Mouse (Mus musculus) kidney, adult 8-10 months (tissue): ENCODE measurements around the gene Gja5.

Source experiments
- DNase-seq, 2 experiments: peaks; one replicate each; pipeline ENCODE4 v3.0.0; 2022

The Gja5 gene

DNA sequence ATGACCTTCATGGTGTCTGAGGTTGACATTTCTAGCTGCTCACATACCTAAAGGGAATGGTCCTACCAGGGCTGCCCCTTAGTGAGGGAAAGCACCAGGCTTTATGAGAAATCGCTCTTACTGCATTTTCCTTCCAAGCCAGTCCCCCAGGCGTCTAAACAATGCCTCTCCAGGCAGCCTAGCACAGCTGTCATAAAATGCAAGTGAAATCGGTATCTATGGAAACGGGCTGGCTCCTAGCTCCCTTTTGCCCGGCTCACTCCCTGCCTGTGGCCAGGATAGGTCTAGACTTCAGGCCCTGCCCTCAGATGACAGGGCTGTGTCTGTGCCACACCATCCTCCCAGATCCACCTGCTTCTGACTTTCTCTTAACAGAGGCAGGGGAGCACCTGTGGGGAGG is 33.1 kb downstream of the Gja5 start:
- no peak for DNase-seq

DNA sequence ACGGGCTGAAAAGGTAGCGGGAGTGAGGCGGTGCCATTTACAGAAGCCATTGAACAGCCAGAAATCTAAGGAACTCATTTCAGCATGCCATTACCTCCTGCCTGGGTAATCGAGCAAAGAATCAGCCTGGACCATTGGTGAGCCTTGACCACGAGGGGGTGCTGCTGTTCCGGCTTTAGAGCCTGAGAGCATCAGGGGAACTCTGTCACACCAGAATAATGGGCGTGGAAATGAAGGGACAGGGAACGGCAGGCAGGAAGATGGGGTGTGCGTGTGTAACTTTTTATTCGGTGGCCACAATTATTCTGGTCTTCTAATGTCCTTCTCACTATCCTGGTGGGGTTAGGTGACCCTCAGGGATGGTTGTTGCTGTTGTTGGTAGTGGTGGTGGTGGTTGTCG is 34.2 kb downstream of the Gja5 start:
- peak; percentile 56 to 84 for DNase-seq

DNA sequence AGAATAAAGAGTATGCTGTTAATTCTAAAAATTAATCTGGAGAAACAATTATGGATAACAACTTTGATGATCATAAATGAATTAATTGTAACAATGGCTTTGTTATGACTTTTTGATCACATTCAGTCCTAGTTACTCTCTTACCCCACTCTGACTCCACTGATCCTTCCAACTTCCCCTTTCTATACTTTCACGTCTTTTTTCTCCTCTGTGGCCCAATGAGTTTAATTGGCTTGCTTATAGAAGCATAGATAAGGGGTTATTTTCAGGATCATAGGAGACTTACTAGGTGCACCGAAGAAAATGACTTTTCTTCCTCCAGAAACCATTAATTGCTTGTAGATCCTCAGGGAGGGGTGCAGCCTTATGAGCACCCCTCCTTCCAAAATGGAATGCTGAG is 38.2 kb downstream of the Gja5 start:
- no peak for DNase-seq

DNA sequence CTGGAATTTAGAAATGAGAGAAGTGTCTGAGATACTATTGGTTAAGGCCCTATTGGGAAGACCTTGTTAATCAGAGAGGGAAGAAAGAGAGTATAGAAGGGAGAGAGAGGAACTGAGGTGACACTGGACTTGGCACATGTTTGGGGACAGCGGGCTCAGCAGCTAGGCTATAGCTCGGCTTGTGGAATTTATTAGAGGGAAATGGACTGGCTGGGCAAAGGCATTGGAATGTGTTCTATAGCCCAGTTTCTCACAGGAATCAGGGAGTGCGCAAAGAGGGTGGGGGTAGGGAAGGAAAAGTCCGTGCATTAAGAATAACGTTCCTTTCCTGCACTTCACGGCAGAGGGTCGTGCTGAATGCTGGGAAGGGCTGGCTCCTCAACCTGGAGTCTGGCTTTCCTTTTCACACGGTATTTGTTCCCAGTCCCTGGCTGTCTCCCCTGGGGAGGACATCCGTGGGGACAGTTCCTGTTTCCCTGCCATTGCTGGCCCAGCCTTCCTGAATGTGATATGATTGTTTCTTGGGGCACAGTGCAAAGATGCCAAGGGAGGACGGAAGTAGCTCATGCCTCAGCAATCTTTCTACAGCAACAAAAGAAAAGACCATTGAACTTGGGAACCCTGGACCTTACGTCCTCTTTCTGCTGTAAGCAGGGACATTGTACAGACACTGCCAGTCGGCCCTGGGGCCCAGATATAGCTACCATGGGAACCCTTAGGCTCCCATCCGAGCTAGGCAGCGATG is 49.2 kb downstream of the Gja5 start:
- peak in 1 of 2 experiments; percentile 6 for DNase-seq

DNA sequence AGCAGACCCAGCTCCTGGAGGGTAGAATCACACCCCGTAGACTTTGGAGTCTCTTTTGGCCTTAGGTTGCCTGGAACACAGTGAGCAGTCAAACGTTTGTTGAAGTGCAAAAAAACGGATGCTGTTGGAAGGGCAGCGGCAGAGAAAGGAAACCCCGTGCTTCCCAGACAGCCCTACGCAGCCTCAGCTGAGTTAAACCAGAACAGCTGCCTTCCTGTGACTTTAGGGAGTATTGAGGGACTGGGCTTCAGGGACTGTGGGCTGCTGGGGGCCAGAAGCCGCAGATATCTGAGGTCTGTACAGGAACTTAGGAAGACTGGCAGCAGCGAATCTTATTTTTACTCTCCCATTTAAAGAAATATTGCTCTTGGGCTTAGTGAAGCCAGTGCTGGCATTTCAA is 56.1 kb downstream of the Gja5 start:
- DNase-seq: no peak

DNA sequence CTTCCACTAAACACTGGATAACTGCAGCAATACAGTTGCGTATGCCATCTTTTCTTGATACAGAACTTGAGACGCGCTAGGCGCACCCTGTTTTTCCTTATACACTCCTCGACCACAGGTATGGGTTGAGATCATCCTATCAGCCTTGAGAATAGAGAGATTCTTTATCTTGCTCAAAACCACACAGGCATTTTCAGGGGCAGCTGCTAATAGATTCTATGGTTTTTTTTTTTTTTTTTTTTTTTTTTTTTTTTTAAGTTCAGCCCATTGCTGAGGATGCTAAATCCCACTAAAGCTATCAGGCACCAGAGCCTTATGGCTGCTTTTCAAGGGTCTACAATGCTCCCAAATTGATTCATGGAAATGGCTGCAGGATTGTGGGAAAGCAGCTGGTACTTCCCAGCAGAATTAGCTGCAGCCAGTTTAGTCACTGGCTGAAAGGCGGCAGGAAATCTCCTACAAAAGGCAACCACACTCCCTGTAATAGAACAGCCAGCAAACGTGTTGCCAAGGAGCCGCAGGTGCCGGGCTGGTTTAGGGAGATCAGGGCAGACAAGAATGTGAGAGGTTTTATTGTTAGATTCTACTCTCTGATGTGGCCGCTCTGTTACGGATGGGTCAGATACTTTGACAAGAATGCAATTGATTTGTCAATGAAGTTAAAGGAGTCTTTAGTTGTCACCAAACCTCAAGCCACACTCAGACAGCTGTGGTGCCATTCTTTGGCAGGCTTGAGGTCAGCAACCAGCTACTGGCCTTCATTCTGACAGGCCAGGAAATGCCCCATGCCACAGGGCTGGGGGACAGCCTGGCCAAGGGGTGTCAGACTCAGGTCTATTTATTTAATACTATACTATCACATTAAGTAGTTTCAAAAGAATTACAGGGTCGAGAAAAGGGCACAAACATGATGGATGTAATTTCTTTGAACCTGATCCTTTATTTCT is 58.9 kb downstream of the Gja5 start:
- DNase-seq: no peak

DNA sequence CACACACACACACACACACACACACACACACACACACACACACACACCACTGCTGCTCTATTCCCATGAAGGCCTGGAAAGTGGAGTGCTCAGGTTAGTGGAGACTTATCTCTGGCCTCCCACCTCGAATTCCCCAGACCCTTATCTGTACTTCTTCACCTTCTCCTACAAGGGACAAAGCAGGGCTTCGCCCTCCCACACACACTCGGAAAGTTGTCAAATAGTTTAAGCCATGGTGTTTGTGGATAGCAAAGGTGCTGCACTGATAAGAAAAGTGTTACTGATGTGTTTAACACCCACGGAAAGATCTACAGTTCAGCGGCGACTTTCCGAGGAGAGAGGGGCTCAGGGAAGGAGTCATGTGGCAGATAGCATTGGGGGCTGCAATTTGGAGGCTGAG is 66.5 kb downstream of the Gja5 start:
- no peak for DNase-seq

DNA sequence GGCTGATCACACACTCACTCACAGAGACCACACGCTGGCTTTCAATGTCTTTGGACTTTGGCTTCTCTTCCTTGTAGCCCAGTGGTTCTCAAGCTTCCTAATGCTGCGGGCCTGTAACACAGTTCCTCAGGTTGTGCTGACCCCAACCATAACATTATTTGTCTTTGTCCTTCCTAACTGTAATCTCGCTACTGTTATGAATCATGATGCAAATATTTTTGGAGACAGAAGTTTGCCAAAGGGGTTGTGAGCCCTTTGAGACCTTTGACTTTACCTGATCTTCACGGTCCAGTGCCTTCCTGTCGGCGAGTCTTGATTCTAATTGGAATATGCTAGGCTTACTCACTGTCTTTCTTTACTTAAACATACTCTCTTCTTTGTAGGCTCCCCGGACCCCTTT is 70.0 kb downstream of the Gja5 start:
- DNase-seq: no peak

DNA sequence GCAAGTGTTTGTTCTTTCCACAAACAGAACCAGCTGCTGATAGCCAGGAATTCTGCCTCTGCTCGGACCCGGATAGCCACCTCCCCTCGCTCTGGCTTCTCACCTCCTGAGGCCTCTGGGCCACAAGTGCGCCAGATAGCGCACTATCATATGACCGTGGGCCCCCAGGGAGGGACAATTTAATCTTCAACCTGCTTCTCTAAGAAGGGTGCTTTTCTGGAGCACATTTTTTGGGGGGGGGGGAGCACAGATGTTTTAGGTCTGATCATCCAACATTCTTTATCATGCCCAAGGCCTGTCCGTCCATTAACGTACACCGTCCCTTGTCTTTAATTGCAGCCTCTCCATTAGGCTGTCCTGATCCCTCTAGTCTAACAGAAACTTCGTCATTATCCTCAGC is 71.1 kb downstream of the Gja5 start:
- DNase-seq: no peak

DNA sequence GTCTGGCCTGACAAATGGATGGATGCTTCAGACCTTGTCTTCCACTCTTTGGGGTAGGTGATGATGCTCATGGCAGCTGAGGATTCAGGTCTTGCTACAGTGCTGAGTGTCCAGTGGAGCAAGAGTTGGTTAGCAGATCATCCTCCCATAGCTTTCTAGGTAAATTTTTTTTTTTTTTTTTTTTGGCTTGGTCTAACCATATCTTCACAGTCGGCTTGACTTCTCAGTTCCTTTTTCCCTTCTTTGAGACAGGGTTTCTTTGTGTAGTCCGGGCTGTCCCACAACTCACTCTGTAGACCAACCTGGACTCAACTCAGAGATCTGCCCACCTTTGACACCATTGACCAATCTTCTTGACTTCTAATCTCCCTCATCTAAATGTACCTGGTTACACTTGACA is 73.0 kb downstream of the Gja5 start:
- DNase-seq: no peak

DNA sequence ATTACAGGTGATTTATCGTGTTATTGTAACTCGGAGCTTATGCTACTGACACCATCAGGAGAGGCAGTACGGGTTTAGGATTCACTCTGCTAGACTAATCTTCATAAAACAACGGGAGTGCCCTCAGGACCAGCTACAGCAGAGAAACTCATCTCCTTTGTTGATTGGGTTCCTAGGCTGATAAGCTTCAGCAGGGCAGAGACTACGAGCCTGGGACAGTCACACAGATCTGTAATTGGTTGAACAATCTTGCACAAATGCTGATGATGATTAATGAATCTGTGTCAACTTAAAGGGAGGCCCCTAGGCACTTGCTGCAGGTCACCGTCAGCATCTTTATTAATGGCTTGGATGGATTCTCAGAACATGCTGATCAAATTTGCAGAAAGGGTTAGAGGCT is 74.0 kb downstream of the Gja5 start:
- DNase-seq: no peak

DNA sequence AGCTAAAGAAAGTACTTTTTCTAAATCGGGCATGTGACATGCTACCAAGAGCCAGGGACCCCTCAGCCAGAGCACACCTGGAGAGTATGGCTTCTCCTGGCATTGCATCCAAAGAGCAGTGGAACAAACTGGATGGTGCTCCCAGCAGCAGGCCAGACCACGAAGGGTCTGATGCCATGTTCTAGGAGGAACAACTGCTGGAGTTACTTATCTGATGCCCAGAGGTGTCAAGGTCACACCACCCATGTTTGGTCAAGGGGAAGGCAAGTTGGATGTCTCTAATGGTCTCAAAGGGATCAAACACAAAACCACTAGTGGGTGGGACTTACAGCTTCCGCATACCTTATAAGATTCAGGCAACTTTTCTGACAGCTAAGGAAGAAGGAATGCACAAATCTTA is 74.5 kb downstream of the Gja5 start:
- no peak for DNase-seq

DNA sequence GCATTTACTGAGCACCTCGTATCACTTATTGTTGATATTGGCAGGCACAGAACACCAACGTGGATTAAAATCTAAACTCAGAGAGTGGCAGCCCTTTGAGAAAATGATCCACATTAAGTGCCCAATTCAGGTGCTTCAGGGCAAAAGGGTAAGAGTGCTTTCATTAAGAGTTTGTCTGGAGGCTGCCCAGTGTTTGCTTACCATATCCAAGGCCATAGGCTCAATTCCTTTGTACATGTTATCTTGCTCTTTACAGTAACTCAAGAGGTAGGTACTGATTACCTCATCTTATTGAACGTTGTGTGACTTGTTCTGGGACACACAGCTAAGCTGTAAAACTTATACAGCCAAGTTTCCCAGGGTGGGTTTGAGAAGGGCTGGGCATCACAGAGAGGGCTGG is 77.3 kb downstream of the Gja5 start:
- no peak for DNase-seq

DNA sequence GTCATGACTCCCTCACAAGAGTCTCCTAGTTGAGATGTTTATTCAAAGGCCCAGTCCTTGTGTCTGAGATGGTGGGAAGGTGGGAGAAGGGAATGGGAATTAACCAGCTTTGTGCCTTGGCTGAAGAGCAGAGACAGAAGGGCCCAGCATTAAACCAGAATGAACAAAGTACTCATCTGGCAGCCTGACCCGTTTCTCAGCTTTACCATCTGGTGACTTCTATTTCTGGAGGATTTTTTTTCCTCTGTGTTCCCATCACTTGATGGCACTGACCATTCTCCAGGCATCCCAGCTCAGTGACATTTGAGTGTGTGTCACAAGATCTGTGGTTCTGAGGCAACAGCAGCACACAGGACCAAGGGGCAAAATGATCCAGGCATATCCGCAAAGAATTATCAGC is 78.2 kb downstream of the Gja5 start:
- DNase-seq: no peak

DNA sequence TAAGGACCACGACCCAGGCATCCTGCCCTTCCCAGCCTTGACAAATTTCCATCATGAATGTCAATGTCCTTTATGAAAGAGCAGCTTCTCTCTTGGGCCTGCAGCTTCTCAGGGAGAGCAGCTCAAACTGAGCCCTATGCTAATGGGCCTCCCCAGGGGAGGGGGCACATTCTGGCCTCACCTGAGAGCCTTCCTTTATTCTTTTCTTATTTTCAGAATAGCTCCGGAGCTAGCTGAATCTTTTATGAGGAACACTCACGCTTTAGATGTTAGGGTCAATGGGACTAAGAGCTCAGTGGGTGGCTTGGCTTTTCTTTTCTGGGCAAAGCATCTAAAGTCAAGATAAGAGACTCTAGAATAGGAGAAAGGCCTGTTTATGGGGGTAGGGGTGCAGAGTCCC is 88.0 kb downstream of the Gja5 start:
- no peak for DNase-seq

DNA sequence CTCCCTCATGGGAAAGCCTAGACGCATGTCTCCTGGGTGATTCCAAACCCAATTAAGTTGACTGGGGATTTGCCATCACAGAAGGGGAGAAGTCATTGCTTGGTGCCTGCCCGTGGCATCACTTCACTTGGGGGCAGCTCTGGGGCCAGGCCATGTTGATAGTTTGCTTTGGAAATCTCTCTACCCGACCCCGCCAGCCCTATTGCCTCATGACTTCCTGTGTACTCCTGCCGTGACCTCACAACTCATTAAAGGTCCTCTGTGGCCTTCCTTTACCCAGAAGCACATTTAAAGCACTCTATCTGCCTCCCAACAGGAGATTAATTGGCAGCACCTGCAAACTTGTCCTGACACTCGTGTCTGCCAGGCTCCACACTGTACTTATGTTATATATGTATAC is 93.3 kb downstream of the Gja5 start:
- no peak for DNase-seq

DNA sequence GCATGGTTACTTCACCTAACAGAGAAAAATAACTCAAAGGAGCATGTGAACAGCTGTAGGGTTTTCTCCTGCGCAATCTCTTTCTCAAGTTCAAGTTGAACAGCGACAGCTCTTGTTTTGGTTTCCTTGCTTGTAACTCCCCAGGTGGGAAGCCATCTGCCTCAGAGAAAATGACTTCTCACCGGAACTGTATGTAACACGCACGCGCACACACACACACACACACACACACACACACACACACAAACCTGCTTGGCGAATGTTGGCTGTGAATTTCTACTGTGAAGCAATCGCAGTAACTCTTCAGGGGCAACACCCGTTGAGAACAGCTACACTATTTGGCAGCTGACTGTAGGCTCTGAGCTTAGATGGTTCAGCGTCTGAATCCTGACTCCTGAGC is 98.6 kb downstream of the Gja5 start:
- no peak for DNase-seq

DNA sequence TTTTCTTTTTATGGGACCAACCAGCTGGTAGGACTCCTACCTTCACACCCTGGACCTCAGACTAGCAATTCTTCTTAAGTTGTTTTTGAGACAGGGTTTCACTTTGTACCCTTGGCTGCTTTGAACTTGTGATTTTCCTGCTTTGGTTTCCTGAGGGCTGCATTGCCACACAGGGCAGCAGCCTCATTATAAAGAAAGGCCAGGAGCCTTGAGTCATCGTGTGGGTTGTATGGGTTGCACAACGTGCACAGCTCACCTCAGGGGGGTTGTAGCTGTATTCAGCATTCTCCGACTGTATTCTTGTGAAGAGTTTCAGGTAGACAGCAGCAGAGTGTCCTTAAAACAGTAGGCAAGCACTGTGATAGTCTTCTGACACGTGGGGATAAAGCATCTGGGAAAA is 100.0 kb downstream of the Gja5 start:
- no peak for DNase-seq

DNA sequence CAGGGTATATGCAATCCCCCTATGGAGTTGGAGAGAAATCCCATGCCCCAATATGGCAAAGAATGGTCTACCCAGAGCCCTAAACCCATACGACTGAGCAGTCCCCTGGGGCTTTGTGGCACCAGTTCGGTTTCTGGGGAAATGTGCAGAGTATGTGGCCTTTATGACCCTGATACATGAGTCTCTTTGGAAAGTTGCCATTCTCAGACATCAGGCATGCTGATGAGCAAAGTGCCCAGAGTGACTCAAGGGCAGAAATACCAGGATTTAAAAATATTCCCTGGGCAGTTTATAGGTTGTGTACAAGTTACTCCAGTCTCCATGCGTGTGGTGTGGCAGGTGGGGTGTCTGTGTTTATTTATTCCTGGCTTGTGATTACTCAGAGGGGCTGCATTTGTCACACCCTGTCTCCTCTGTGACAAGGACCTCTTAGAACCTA is 102.5 kb downstream of the Gja5 start:
- no peak for DNase-seq

DNA sequence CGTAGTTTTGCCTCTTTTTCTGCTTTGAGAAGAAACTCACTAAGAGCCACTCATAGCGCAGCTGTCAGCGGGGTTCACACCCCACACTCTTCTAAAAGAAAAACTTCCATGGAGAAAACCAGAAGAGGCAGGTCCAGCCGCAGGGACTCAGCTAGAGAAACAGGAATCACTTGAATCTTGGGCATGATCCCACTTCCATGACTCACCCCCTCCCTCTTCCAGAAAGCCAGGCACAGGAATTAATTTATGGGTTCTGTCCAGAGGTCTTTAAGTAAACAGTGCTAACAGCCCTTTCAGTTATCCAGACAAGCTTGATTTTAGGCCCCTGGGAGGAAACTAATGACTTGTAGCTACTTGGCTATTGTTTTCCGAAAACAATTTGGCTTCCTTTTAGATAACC is 120.7 kb downstream of the Gja5 start:
- no peak for DNase-seq

DNA sequence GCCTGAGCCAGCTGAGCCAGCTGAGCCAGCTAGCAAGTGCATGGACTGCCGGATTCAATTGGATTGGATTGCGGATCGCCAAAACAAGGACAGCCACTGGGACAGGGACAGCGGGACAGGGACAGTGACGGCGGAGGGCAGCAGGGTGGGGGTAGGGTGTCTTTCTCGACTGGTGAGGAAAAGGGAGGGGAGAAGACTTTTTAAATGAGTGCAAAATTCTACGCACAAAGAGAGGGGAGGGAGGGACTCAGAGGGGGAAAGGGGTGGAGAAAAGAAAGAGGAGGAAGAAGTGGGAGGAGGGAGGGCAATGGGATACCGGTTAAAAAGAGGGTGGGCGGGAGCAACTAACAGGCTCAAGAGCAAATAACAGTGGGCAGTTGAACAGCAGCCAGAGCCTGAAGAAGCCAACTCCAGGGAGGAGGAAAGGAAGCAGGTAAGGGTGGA is 127.6 kb downstream of the Gja5 start:
- no peak for DNase-seq

DNA sequence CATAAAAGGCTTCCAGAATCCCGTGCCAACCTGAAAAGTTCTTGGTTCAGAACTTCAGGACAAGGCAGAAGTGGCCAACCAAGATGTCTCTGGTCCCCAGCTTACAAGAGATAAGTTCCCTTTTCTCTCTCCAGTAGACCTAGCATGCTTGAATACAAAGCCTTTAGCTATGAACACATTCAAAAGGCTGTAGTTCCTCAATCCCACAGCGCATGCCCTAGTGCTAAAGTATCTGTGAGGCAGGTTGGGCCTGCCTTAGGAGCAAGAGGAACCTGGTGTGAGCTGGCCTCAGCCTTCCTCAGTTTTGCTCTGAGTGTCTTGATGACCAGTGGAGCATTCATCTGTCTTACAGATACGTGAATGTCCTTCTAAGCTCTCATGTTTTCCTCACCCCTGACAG is 131.1 kb downstream of the Gja5 start:
- DNase-seq: no peak

DNA sequence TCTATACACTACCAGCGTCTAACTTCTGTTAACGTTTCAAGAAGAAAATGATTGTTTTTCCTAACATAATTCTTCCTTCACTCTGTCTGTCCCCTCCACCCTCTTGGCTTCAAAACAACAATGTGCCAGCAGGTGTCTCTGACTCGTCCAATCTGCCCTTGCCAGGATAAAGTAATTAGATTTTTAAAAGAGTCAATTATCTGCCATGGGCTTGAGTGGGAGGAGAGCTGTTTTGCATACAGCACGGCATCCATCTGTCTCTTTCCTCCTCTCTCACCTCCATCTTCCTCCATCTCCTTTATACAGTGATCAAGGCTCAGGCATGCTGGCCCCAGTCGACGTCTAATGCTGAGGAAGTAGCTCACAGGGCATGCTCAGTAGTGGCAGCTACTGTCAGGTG is 132.6 kb downstream of the Gja5 start:
- no peak for DNase-seq

DNA sequence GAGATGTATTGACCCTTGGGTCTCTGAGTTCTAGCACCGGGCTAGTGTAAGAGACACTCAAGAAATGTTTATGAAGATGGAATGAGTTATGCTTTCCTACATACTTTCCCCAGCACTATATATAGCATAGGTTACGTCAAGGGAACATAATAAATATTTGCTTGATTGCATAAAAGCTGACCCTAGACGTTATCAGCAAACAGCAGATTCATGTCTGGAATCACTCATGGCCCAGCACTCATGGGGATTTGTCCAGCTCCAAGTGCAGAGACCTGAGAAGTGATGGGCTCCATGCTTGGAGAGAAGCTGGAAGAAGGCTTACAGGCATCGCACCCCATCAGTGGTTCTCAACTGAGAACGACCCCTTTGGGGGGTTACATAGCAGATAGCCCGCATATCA is 135.2 kb downstream of the Gja5 start:
- no peak for DNase-seq
